Mouse (Mus musculus): ENCODE results near the gene Slc38a3.

DNA sequence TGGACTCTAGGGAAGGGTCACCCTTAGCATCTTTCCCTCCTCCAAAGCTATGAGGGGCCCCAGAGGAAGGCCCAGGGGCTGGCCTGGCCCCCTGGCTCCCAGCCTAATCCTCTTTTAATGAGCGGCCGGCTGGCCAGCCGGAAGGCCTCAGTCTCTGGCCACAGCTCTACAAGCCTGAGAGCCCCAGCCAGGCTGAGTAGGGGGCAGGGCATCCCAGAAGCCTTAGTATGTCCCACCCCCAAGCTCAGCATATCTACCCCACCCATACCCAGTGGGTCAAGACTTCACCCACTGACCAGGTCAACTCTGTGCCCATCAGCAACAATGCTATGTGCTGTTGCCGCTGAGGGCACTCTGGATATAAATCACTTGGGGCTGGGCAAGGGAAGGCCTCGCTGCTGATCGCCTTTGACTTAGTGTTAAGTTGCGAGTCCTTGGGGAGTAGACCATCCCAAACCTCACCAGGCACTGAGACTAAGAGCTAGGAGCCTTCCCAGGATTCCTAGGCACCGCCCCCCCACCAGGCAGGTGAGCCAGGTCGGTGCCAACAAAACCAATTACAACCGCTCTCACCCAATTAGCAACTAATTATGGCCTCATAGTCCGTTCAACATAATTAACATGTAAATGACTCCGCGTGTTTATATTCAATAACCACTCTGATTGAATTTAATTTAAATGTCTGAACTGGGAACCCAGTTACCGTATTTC is 28.6 kb upstream of the Slc38a3 start:
- TF ChIP-seq CTCF (IDR thresholded peaks at IDR 0.05; ENCODE audit: insufficient read depth, low read depth, low read length), result no peak
- TF ChIP-seq POLR2A (IDR thresholded peaks at IDR 0.05; ENCODE audit: insufficient read depth, low read depth, low read length), result no peak
